Mouse (Mus musculus): ENCODE measurements around the gene Gm17409. TPM values are rescaled to one million over a fixed set of nuclear protein-coding genes. Genes with fewer than 3 reads are reported as not detected.
A peak's percentile ranks its signal among the peaks of the same experiment; 100 is the strongest.

Gm17409 gene
- total and polyA plus RNA-seq, 2 experiments, result not detected

GRCm38 (mm10) chr2:58478144-58478543 lies 8.2 kb downstream of the Gm17409 start:
- H3K79me2 ChIP-seq (ENCODE audit: control insufficient read depth, insufficient read depth, low read length), result no peaks in the 10 kb centered on the region; the same call in 1 of the 2 replicates
- no peak overlapping the region for H3K4me3 ChIP-seq (ENCODE audit: insufficient read depth, low read depth, low read length)
- no peak for DNase-seq (ENCODE audit: extremely low read depth, low read depth, low spot score)
- no peaks in the 10 kb centered on the region for H3K27me3 ChIP-seq (ENCODE audit: control insufficient read depth, insufficient read depth, low read length)
- WGBS, result 96% methylated on average over 4 of the region's 4 CpGs
- TF ChIP-seq POLR2A (IDR thresholded peaks at IDR 0.05; ENCODE audit: extremely low read depth, insufficient read depth, low read length) (no peak), CTCF (IDR thresholded peaks at IDR 0.05; ENCODE audit: low read depth, low read length) (no peak)
- no peak overlapping the region for H3K9ac ChIP-seq (ENCODE audit: low read depth, low read length)
- peaks cover 9% of the 10 kb centered on the region; the same call in 1 of the 2 replicates for H3K36me3 ChIP-seq (ENCODE audit: control insufficient read depth, insufficient read depth, low read length)
- H3K27ac ChIP-seq (replicated peaks; ENCODE audit: insufficient read depth, low read depth, low read length), result no peak overlapping the region
- no peaks in the 10 kb centered on the region for H3K4me1 ChIP-seq (ENCODE audit: control insufficient read depth, insufficient read depth, low read length)

GRCm38 (mm10) chr2:58479536-58479935 lies 9.6 kb downstream of the Gm17409 start:
- H3K27me3 ChIP-seq (ENCODE audit: control insufficient read depth, insufficient read depth, low read length), result no peaks in the 10 kb centered on the region
- 92% methylated on average over 10 of the region's 10 CpGs for WGBS
- H3K79me2 ChIP-seq (ENCODE audit: control insufficient read depth, insufficient read depth, low read length), result peaks cover 10% of the 10 kb centered on the region; the same call in 1 of the 2 replicates
- DNase-seq (ENCODE audit: extremely low read depth, low read depth, low spot score), result no peak
- no peak overlapping the region for H3K9ac ChIP-seq (ENCODE audit: low read depth, low read length)
- H3K27ac ChIP-seq (replicated peaks; ENCODE audit: insufficient read depth, low read depth, low read length), result no peak overlapping the region
- H3K36me3 ChIP-seq (ENCODE audit: control insufficient read depth, insufficient read depth, low read length), result peaks cover 5% of the 10 kb centered on the region; the same call in 1 of the 2 replicates
- TF ChIP-seq CTCF (IDR thresholded peaks at IDR 0.05; ENCODE audit: low read depth, low read length) (no peak), POLR2A (IDR thresholded peaks at IDR 0.05; ENCODE audit: extremely low read depth, insufficient read depth, low read length) (no peak)
- no peaks in the 10 kb centered on the region for H3K4me1 ChIP-seq (ENCODE audit: control insufficient read depth, insufficient read depth, low read length)
- H3K4me3 ChIP-seq (ENCODE audit: insufficient read depth, low read depth, low read length), result no peak overlapping the region

GRCm38 (mm10) chr2:58480764-58481163 lies 10.8 kb downstream of the Gm17409 start:
- peak; percentile 24 for DNase-seq (ENCODE audit: extremely low read depth, low read depth, low spot score)
- 75% methylated on average over 6 of the region's 6 CpGs for WGBS
- H3K27me3 ChIP-seq (ENCODE audit: control insufficient read depth, insufficient read depth, low read length), result no peaks in the 10 kb centered on the region
- H3K9ac ChIP-seq (ENCODE audit: low read depth, low read length), result no peak overlapping the region
- H3K36me3 ChIP-seq (ENCODE audit: control insufficient read depth, insufficient read depth, low read length), result peaks cover 5% of the 10 kb centered on the region; the same call in 1 of the 2 replicates
- no peaks in the 10 kb centered on the region; the same call in 1 of the 2 replicates for H3K4me1 ChIP-seq (ENCODE audit: control insufficient read depth, insufficient read depth, low read length)
- H3K27ac ChIP-seq (replicated peaks; ENCODE audit: insufficient read depth, low read depth, low read length), result no peak overlapping the region
- no peak overlapping the region for H3K4me3 ChIP-seq (ENCODE audit: insufficient read depth, low read depth, low read length)
- TF ChIP-seq CTCF (IDR thresholded peaks at IDR 0.05; ENCODE audit: low read depth, low read length) (no peak), POLR2A (IDR thresholded peaks at IDR 0.05; ENCODE audit: extremely low read depth, insufficient read depth, low read length) (no peak)
- peaks cover 11% of the 10 kb centered on the region; the same call in 1 of the 2 replicates for H3K79me2 ChIP-seq (ENCODE audit: control insufficient read depth, insufficient read depth, low read length)

- Histone ChIP-seq H3K27me3 (ENCODE audit: control insufficient read depth, insufficient read depth, low read length) (no peaks in the 10 kb centered on the region), H3K9ac (ENCODE audit: low read depth, low read length) (no peak overlapping the region), H3K4me3 (ENCODE audit: insufficient read depth, low read depth, low read length) (no peak overlapping the region), H3K36me3 (ENCODE audit: control insufficient read depth, insufficient read depth, low read length) (peaks cover 3% of the 10 kb centered on the region; the same call in 1 of the 2 replicates), H3K79me2 (ENCODE audit: control insufficient read depth, insufficient read depth, low read length) (peaks cover 14% of the 10 kb centered on the region; the same call in 1 of the 2 replicates), H3K4me1 (ENCODE audit: control insufficient read depth, insufficient read depth, low read length) (no peaks in the 10 kb centered on the region; the same call in 1 of the 2 replicates), H3K27ac (replicated peaks; ENCODE audit: insufficient read depth, low read depth, low read length) (no peak overlapping the region)
- TF ChIP-seq CTCF (IDR thresholded peaks at IDR 0.05; ENCODE audit: low read depth, low read length), result no peak
- no peak for TF ChIP-seq POLR2A (IDR thresholded peaks at IDR 0.05; ENCODE audit: extremely low read depth, insufficient read depth, low read length)
- DNase-seq (ENCODE audit: extremely low read depth, low read depth, low spot score), result no peak
- WGBS, result 84% methylated on average over 9 of the region's 9 CpGs
Observed at GRCm38 (mm10) chr2:58481450-58482100, 11.7 kb downstream of the Gm17409 start.

GRCm38 (mm10) chr2:58484284-58484965 lies 14.5 kb downstream of the Gm17409 start:
- no peak for DNase-seq (ENCODE audit: extremely low read depth, low read depth, low spot score)
- Histone ChIP-seq H3K4me1 (ENCODE audit: control insufficient read depth, insufficient read depth, low read length) (peaks cover 4% of the 10 kb centered on the region; the same call in 1 of the 2 replicates), H3K27ac (replicated peaks; ENCODE audit: insufficient read depth, low read depth, low read length) (no peak overlapping the region), H3K27me3 (ENCODE audit: control insufficient read depth, insufficient read depth, low read length) (no peaks in the 10 kb centered on the region), H3K36me3 (ENCODE audit: control insufficient read depth, insufficient read depth, low read length) (no peaks in the 10 kb centered on the region), H3K9ac (ENCODE audit: low read depth, low read length) (no peak overlapping the region), H3K79me2 (ENCODE audit: control insufficient read depth, insufficient read depth, low read length) (peaks cover 20% of the 10 kb centered on the region; the same call in 1 of the 2 replicates), H3K4me3 (ENCODE audit: insufficient read depth, low read depth, low read length) (no peak overlapping the region)
- TF ChIP-seq POLR2A (IDR thresholded peaks at IDR 0.05; ENCODE audit: extremely low read depth, insufficient read depth, low read length) (no peak), CTCF (IDR thresholded peaks at IDR 0.05; ENCODE audit: low read depth, low read length) (no peak)
- 59% methylated on average over 7 of the region's 7 CpGs for WGBS
